Mouse (Mus musculus) heart, postnatal 0 days (tissue): ENCODE results near the gene Serpinf1. TPM values are rescaled to one million over a fixed set of nuclear protein-coding genes. Genes with fewer than 3 reads are reported as not detected.
A peak's percentile ranks its signal among the peaks of the same experiment; 100 is the strongest.

Source experiments
- ATAC-seq: fragments of 200-750 bp; cut with Nextera tagmentation; 2 replicates; pipeline ENCODE4 v1.8.0; 2017; ENCODE audit warnings: low read depth, moderate number of reproducible peaks, moderate library complexity; ENCODE audit not compliant: insufficient read depth
- DNase-seq: peaks from one replicate; pipeline ENCODE4 v3.0.0-alpha.2; 2016; ENCODE audit warnings: low spot score
- H3K27ac ChIP-seq: fragments of 300-500 bp; sonication (generic); 2 replicates; pipeline ENCODE4 v1.5.1; 2014; ENCODE audit warnings: low read depth, mild to moderate bottlenecking
- H3K27me3 ChIP-seq: fragments of 300-500 bp; sonication (generic); 2 replicates; pipeline ENCODE4 v1.6.1; 2014; ENCODE audit warnings: low read length, mixed read lengths; ENCODE audit not compliant: control insufficient read depth, insufficient read depth
- H3K36me3 ChIP-seq: fragments of 300-500 bp; sonication (generic); replicated peaks from 2 replicates; pipeline ENCODE4 v1.6.1; 2014; ENCODE audit warnings: low read length, mixed read lengths; ENCODE audit not compliant: control insufficient read depth, insufficient read depth
- H3K4me1 ChIP-seq: fragments of 300-500 bp; sonication (generic); 2 replicates; pipeline ENCODE4 v1.6.1; 2014; ENCODE audit warnings: antibody characterized with exemption; ENCODE audit not compliant: control insufficient read depth, insufficient read depth
- H3K4me2 ChIP-seq: fragments of 300-500 bp; sonication (generic); 2 replicates; pipeline ENCODE4 v1.6.1; 2014; ENCODE audit warnings: low read depth, mild to moderate bottlenecking, low read length, moderate library complexity
- H3K4me3 ChIP-seq: fragments of 300-500 bp; sonication (generic); 2 replicates; pipeline ENCODE4 v1.5.1; 2014; ENCODE audit warnings: low read depth, low read length
- H3K9ac ChIP-seq: fragments of 300-500 bp; sonication (generic); replicated peaks from 2 replicates; pipeline ENCODE4 v1.6.1; 2014; ENCODE audit warnings: low read depth, low read length, mixed read lengths
- H3K9me3 ChIP-seq: fragments of 300-500 bp; sonication (generic); replicated peaks from 2 replicates; pipeline ENCODE4 v1.6.1; 2016; ENCODE audit warnings: low read length; ENCODE audit not compliant: control insufficient read depth
- CTCF ChIP-seq: IDR thresholded peaks from 2 replicates; pipeline ENCODE4 v1.5.1; 2016; ENCODE audit warnings: antibody characterized with exemption, control low read depth, low read depth
- EP300 ChIP-seq: IDR thresholded peaks from 2 replicates; pipeline ENCODE4 v1.6.1; 2016; ENCODE audit warnings: antibody characterized with exemption, low read depth
- WGBS: fragments of 180-500 bp; shearing (Covaris S2); extraction: QIAGEN DNeasy Blood & Tissue Kit; methylation state at CpG from one replicate; pipeline ENCODE4 v1.1.7; 2014; 5-methylcytosine and 5-hydroxymethylcytosine counted together
- microRNA counts: library from miRNA; unstranded; fragments of <30 nt; microRNA quantifications from one replicate; lab custom pipeline; 2015
- microRNA-seq: library from miRNA; unstranded; fragments of <30 nt; microRNA quantifications from one replicate; pipeline ENCODE4, GENCODE M21; 2016
- polyA plus RNA-seq: library from polyadenylated mRNA; unstranded; fragments of >200 nt; fragmentation: Nextera tagmentation; extraction: Ambion mirVana; gene quantifications from 2 replicates; pipeline ENCODE4 v1.2.1, GENCODE M21; 2015
- total RNA-seq: library from RNA; depleted of rRNA; stranded (reverse); fragments of >200 nt; gene quantifications from 2 replicates; pipeline ENCODE4 v1.2.3, GENCODE M21; 2014; ENCODE audit warnings: low replicate concordance; rRNA removed

Gene Serpinf1
- total and polyA plus RNA-seq, 2 experiments from 2014 or later = 20.4 to 112 TPM

GRCm38 (mm10) chr11:75377125-75377524 is 45.4 kb downstream of the Serpinf1 start:
- WGBS = 76% methylated on average over 1 of the region's 1 CpGs
- TF ChIP-seq CTCF (no peak), EP300 (no peak)
- Histone ChIP-seq H3K27ac (no peak overlapping the region), H3K36me3 (no peaks in the 10 kb centered on the region), H3K4me1 (no peaks in the 10 kb centered on the region), H3K4me2 (no peak overlapping the region), H3K9ac (no peak overlapping the region), H3K9me3 (no peaks in the 10 kb centered on the region), H3K4me3 (no peak overlapping the region), H3K27me3 (no peaks in the 10 kb centered on the region)
- DNase-seq (no peak), ATAC-seq (no peak)

MicroRNA genes within 50 kb of the gene (microRNA counts, 519-probe panel; counts per million panel counts)
- 8,748 counts per million, percentile 95 among the panel's probes with 10 or more counts for microRNA mmu-miR-22 (lab: Ali Mortazavi, UCI)

Small RNAs within 50 kb of the gene (microRNA-seq; reads per million reads assigned to microRNA genes)
- gene Mir22 = 29,849 reads per million, percentile 98 among the genes with 10 or more reads in this experiment

Other genes with a start within 250 kb of the Serpinf1 start
- gene Ovca2, start 243.9 kb downstream of the Serpinf1 start, total RNA-seq = 8.9 and 35.2 TPM in 2 replicates
- gene Ovca2, start 243.9 kb downstream of the Serpinf1 start, polyA plus RNA-seq = 12.9 and 13.4 TPM in 2 replicates
- 34.4 and 72.1 TPM in 2 replicates for gene Dph1, start 231.5 kb downstream of the Serpinf1 start, total RNA-seq
- 19.3 and 20.2 TPM in 2 replicates for gene Dph1, start 231.5 kb downstream of the Serpinf1 start, polyA plus RNA-seq
- gene Rtn4rl1, start 228.9 kb downstream of the Serpinf1 start, total RNA-seq = 6.0 and 19.7 TPM in 2 replicates
- 12.2 and 12.8 TPM in 2 replicates for gene Rtn4rl1, start 228.9 kb downstream of the Serpinf1 start, polyA plus RNA-seq
- 115 and 118 TPM in 2 replicates for gene Rpa1, start 74.4 kb downstream of the Serpinf1 start, total RNA-seq
- gene Rpa1, start 74.4 kb downstream of the Serpinf1 start, polyA plus RNA-seq = 62.9 and 66.9 TPM in 2 replicates
- 13.1 and 19.7 TPM in 2 replicates for gene Smyd4, start 74.3 kb downstream of the Serpinf1 start, total RNA-seq
- gene Smyd4, start 74.3 kb downstream of the Serpinf1 start, polyA plus RNA-seq = 13.2 and 14.8 TPM in 2 replicates
- 1.2 and 2.4 TPM in 2 replicates for gene Serpinf2, start 16.9 kb upstream of the Serpinf1 start, total RNA-seq
- gene Serpinf2, start 16.9 kb upstream of the Serpinf1 start, polyA plus RNA-seq = not detected in 2 replicates
- 11.8 and 12.0 TPM in 2 replicates for gene Wdr81, start 32.0 kb upstream of the Serpinf1 start, total RNA-seq
- gene Wdr81, start 32.0 kb upstream of the Serpinf1 start, polyA plus RNA-seq = 2.0 and 2.2 TPM in 2 replicates
- gene Tlcd2, start 39.0 kb upstream of the Serpinf1 start, total RNA-seq = 9.2 and 25.3 TPM in 2 replicates
- gene Tlcd2, start 39.0 kb upstream of the Serpinf1 start, polyA plus RNA-seq = 14.2 and 16.9 TPM in 2 replicates
- gene Prpf8, start 64.1 kb upstream of the Serpinf1 start, total RNA-seq = 73.8 and 79.8 TPM in 2 replicates
- gene Prpf8, start 64.1 kb upstream of the Serpinf1 start, polyA plus RNA-seq = 15.2 and 17.0 TPM in 2 replicates
- gene Rilp, start 87.4 kb upstream of the Serpinf1 start, total RNA-seq = 41.5 and 50.8 TPM in 2 replicates
- gene Rilp, start 87.4 kb upstream of the Serpinf1 start, polyA plus RNA-seq = 27.1 and 30.2 TPM in 2 replicates
- 20.2 and 21.6 TPM in 2 replicates for gene Scarf1, start 90.8 kb upstream of the Serpinf1 start, total RNA-seq
- 9.6 and 10.0 TPM in 2 replicates for gene Scarf1, start 90.8 kb upstream of the Serpinf1 start, polyA plus RNA-seq
- gene Slc43a2, start 109.0 kb upstream of the Serpinf1 start, total RNA-seq = 3.6 and 6.0 TPM in 2 replicates
- 4.5 and 4.8 TPM in 2 replicates for gene Slc43a2, start 109.0 kb upstream of the Serpinf1 start, polyA plus RNA-seq
- 58.4 and 59.6 TPM in 2 replicates for gene Pitpna, start 165.4 kb upstream of the Serpinf1 start, total RNA-seq
- gene Pitpna, start 165.4 kb upstream of the Serpinf1 start, polyA plus RNA-seq = 74.0 and 76.8 TPM in 2 replicates
- gene Inpp5k, start 208.3 kb upstream of the Serpinf1 start, total RNA-seq = 55.9 and 64.6 TPM in 2 replicates
- 28.7 and 29.2 TPM in 2 replicates for gene Inpp5k, start 208.3 kb upstream of the Serpinf1 start, polyA plus RNA-seq
- 127 and 143 TPM in 2 replicates for gene Myo1c, start 227.8 kb upstream of the Serpinf1 start, total RNA-seq
- gene Myo1c, start 227.8 kb upstream of the Serpinf1 start, polyA plus RNA-seq = 40.4 and 45.2 TPM in 2 replicates